Mouse (Mus musculus): ENCODE data around the gene Cstad. TPM values are rescaled to one million over a fixed set of nuclear protein-coding genes. Genes with fewer than 3 reads are reported as not detected.

The Cstad gene
- total and polyA plus RNA-seq, 2 experiments = 0.46 TPM; not detected in 1

DNA sequence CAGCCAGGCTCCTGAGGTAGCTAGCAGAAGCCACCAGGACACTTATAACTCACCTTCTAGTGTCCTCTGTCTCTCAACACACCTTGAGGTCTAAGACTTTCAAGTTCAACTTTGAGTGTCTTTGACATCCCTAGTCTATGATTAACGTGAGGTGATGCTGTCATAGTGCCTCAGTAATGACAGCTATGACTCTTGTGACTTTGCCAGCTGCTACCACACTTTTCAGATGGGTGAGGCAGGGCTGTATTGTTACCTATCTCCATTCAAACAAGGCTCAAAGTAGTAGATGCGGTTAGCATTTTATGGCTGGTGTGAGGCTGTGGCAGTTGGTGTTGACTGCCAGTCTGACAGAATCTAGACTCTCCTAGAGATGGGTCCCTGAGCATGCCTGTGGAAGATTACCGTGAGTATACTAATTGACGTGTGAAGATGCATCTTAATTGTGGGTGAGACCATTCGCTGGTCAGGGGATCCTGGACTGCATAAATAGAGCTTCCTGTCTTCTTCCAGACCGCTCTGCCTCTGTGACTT, 30.5 kb downstream of the Cstad start:
- no peak overlapping the region for H3K4me3 ChIP-seq (ENCODE audit: insufficient read depth, low read depth, low read length)

DNA sequence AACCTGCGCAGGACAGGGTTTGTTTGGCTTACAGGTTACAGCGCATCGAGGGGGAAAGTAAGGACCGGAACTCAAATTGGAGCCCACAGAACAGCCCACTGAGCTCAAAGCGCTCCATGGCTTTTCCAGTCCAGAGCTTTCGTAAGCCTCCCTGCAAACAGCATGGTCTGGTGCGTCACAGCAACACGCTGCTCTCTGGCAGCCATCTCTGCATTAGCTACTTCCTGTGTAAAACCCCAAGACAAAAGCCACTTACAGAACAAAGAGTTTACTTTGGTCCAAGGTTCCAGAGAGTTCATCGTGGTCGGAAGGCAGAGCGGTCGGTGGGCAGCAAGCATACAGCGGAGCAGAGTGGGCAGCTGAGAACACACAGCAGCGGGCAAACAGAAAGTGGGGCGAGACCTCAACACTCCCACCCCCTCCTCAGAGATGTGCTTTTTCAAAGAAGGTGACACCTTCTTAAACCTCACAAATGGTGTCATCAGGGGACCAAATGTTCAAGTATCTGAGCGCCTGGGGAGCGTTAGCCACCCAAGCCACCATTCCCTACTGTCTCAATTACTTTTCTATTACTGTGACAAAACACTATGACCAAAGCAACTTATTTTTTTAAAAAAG, 31.3 kb downstream of the Cstad start:
- Histone ChIP-seq H3K27me3 (ENCODE audit: control insufficient read depth, insufficient read depth, low read length) (no peaks in the 10 kb centered on the region), H3K4me1 (ENCODE audit: control insufficient read depth, insufficient read depth, low read length) (no peaks in the 10 kb centered on the region; the same call in 1 of the 2 replicates), H3K36me3 (ENCODE audit: control insufficient read depth, insufficient read depth, low read length) (no peaks in the 10 kb centered on the region), H3K9ac (ENCODE audit: low read depth, low read length) (no peak overlapping the region), H3K4me3 (ENCODE audit: insufficient read depth, low read depth, low read length) (no peak overlapping the region), H3K27ac (replicated peaks; ENCODE audit: insufficient read depth, low read depth, low read length) (no peak overlapping the region), H3K79me2 (ENCODE audit: control insufficient read depth, insufficient read depth, low read length) (no peaks in the 10 kb centered on the region)
- whole genome bisulfite sequencing = 82% methylated on average over 17 of the region's 17 CpGs
- no peak for DNase-seq (ENCODE audit: extremely low read depth, low read depth, low spot score)
- TF ChIP-seq CTCF (IDR thresholded peaks at IDR 0.05; ENCODE audit: low read depth, low read length) (no peak), POLR2A (IDR thresholded peaks at IDR 0.05; ENCODE audit: extremely low read depth, insufficient read depth, low read length) (no peak)

More for the DNA sequence above, 30.5 kb downstream of the Cstad start:
- H3K36me3 ChIP-seq (ENCODE audit: control insufficient read depth, insufficient read depth, low read length) = no peaks in the 10 kb centered on the region
- WGBS = 94% methylated on average over 6 of the region's 6 CpGs
- DNase-seq (ENCODE audit: extremely low read depth, low read depth, low spot score) = no peak
- no peaks in the 10 kb centered on the region for H3K79me2 ChIP-seq (ENCODE audit: control insufficient read depth, insufficient read depth, low read length)
- no peak overlapping the region for H3K27ac ChIP-seq (replicated peaks; ENCODE audit: insufficient read depth, low read depth, low read length)
- no peak overlapping the region for H3K9ac ChIP-seq (ENCODE audit: low read depth, low read length)
- H3K27me3 ChIP-seq (ENCODE audit: control insufficient read depth, insufficient read depth, low read length) = no peaks in the 10 kb centered on the region
- TF ChIP-seq POLR2A (IDR thresholded peaks at IDR 0.05; ENCODE audit: extremely low read depth, insufficient read depth, low read length) = no peak
- no peaks in the 10 kb centered on the region; the same call in 1 of the 2 replicates for H3K4me1 ChIP-seq (ENCODE audit: control insufficient read depth, insufficient read depth, low read length)

DNA sequence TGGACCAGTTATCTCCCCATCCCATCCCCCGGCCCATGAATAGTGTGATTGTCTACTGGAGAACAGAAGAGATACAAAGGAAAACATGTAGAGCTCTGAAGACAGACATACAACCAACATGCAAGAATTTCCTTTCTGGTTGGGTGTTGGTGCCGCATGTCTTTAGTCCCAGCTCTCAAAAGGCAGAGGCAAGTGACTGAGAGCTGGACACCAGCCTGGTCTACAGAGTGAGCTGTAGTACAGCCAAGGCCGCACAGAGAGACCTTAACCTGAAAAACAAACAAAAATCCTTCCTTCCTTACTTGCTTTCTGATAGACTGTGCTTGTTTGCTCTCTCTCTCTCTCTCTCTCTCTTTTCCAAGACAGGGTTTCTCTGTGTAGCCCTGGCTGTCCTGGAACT, 32.5 kb downstream of the Cstad start:
- Histone ChIP-seq H3K79me2 (ENCODE audit: control insufficient read depth, insufficient read depth, low read length) (no peaks in the 10 kb centered on the region), H3K4me1 (ENCODE audit: control insufficient read depth, insufficient read depth, low read length) (no peaks in the 10 kb centered on the region; the same call in 1 of the 2 replicates), H3K4me3 (ENCODE audit: insufficient read depth, low read depth, low read length) (no peak overlapping the region), H3K27me3 (ENCODE audit: control insufficient read depth, insufficient read depth, low read length) (no peaks in the 10 kb centered on the region), H3K27ac (replicated peaks; ENCODE audit: insufficient read depth, low read depth, low read length) (no peak overlapping the region), H3K9ac (ENCODE audit: low read depth, low read length) (no peak overlapping the region), H3K36me3 (ENCODE audit: control insufficient read depth, insufficient read depth, low read length) (no peaks in the 10 kb centered on the region)
- TF ChIP-seq POLR2A (IDR thresholded peaks at IDR 0.05; ENCODE audit: extremely low read depth, insufficient read depth, low read length) (no peak), CTCF (IDR thresholded peaks at IDR 0.05; ENCODE audit: low read depth, low read length) (no peak)
- no peak for DNase-seq (ENCODE audit: extremely low read depth, low read depth, low spot score)
- WGBS = 87% methylated on average over 3 of the region's 3 CpGs

DNA sequence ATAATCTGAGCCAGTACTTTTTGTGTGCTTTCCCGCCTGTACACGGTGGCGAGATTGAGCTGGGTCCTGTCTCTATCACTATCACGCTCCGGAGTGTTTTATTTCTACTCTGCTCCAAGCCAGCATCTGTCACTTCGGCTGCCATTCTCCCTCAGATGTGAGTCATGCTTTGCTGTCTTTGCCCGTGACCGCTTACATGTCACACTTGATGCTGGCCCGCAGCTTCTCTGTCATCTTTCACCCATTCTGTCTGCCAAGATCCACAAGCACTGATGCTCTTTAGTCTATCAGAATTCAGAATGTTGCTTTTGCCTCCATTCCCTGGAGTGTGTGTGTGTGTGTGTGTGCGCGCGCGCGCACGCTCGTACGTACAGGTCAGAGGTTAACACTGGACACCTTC, 33.5 kb downstream of the Cstad start:
- DNase-seq (ENCODE audit: extremely low read depth, low read depth, low spot score) = no peak
- H3K4me3 ChIP-seq (ENCODE audit: insufficient read depth, low read depth, low read length) = no peak overlapping the region
- WGBS = 94% methylated on average over 17 of the region's 17 CpGs
- H3K9ac ChIP-seq (ENCODE audit: low read depth, low read length) = no peak overlapping the region
- no peaks in the 10 kb centered on the region for H3K79me2 ChIP-seq (ENCODE audit: control insufficient read depth, insufficient read depth, low read length)
- no peaks in the 10 kb centered on the region for H3K36me3 ChIP-seq (ENCODE audit: control insufficient read depth, insufficient read depth, low read length)
- no peak for TF ChIP-seq CTCF (IDR thresholded peaks at IDR 0.05; ENCODE audit: low read depth, low read length)
- no peak for TF ChIP-seq POLR2A (IDR thresholded peaks at IDR 0.05; ENCODE audit: extremely low read depth, insufficient read depth, low read length)
- no peaks in the 10 kb centered on the region; the same call in 1 of the 2 replicates for H3K4me1 ChIP-seq (ENCODE audit: control insufficient read depth, insufficient read depth, low read length)
- H3K27ac ChIP-seq (replicated peaks; ENCODE audit: insufficient read depth, low read depth, low read length) = no peak overlapping the region
- no peaks in the 10 kb centered on the region for H3K27me3 ChIP-seq (ENCODE audit: control insufficient read depth, insufficient read depth, low read length)

DNA sequence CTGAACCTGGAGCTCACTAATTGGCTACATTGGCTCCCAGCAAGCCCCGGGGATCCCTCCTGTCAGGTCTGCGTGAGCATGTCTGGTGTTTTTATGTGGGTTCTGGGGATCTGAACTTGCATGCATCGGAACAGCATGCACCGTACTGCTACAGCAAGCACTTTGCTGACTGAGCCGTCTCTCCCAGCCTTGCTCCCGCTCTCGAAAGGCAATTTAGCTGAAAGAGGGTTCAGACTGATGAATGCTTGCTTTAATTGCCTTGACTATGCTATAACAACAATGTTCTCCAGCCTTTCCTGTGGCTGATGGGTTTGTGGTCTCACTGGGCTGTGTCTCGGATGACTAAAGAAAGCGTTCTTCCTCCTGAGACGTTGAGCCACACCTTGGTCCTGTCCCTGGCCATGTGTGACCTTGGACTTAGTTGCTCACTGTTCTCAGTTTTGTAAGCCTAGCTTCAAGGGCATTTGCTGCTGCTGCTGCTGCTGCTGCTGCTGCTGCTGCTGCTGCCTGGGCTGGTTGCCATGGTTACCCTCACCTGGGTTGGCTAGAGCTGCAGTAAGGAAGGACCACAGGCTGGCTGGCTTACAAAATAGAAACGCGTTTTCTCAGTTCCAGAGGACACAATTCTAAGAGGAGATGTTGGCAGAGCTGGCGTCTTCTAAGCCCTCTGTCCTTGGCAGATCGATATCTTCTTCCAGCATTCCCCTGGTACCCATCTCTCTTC, 34.4 kb downstream of the Cstad start:
- WGBS = 85% methylated on average over 14 of the region's 14 CpGs
- Histone ChIP-seq H3K27me3 (ENCODE audit: control insufficient read depth, insufficient read depth, low read length) (no peaks in the 10 kb centered on the region), H3K4me3 (ENCODE audit: insufficient read depth, low read depth, low read length) (no peak overlapping the region), H3K9ac (ENCODE audit: low read depth, low read length) (no peak overlapping the region), H3K27ac (replicated peaks; ENCODE audit: insufficient read depth, low read depth, low read length) (no peak overlapping the region), H3K79me2 (ENCODE audit: control insufficient read depth, insufficient read depth, low read length) (no peaks in the 10 kb centered on the region), H3K36me3 (ENCODE audit: control insufficient read depth, insufficient read depth, low read length) (no peaks in the 10 kb centered on the region), H3K4me1 (ENCODE audit: control insufficient read depth, insufficient read depth, low read length) (no peaks in the 10 kb centered on the region)
- no peak for DNase-seq (ENCODE audit: extremely low read depth, low read depth, low spot score)
- TF ChIP-seq CTCF (IDR thresholded peaks at IDR 0.05; ENCODE audit: low read depth, low read length) (no peak), POLR2A (IDR thresholded peaks at IDR 0.05; ENCODE audit: extremely low read depth, insufficient read depth, low read length) (no peak)

DNA sequence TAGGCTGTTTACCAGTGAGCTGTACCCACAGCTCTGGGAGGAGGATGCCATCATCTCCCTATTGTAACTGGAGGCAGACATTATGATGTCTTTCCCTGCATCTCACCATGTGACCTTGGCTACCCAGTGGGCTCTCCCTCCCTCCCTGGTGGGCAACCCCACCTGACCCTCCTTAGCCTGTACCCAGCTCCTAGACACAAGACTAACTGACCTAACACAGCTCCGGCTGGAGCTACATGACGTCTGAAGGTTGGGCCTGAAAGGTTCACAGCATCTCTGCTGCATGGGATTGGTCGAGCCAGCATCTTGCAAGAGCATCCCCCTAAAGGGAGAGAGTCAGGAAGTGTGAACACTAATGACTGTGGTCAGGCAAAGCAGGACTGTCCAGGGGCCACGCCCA, 35.0 kb downstream of the Cstad start:
- Histone ChIP-seq H3K79me2 (ENCODE audit: control insufficient read depth, insufficient read depth, low read length) (no peaks in the 10 kb centered on the region), H3K9ac (ENCODE audit: low read depth, low read length) (no peak overlapping the region), H3K4me3 (ENCODE audit: insufficient read depth, low read depth, low read length) (no peak overlapping the region), H3K36me3 (ENCODE audit: control insufficient read depth, insufficient read depth, low read length) (no peaks in the 10 kb centered on the region), H3K27me3 (ENCODE audit: control insufficient read depth, insufficient read depth, low read length) (no peaks in the 10 kb centered on the region), H3K4me1 (ENCODE audit: control insufficient read depth, insufficient read depth, low read length) (no peaks in the 10 kb centered on the region), H3K27ac (replicated peaks; ENCODE audit: insufficient read depth, low read depth, low read length) (no peak overlapping the region)
- no peak for DNase-seq (ENCODE audit: extremely low read depth, low read depth, low spot score)
- whole genome bisulfite sequencing = 92% methylated on average over 4 of the region's 4 CpGs
- TF ChIP-seq CTCF (IDR thresholded peaks at IDR 0.05; ENCODE audit: low read depth, low read length) (no peak), POLR2A (IDR thresholded peaks at IDR 0.05; ENCODE audit: extremely low read depth, insufficient read depth, low read length) (no peak)
